Mouse (Mus musculus): ENCODE measurements around the gene Sag. TPM values are rescaled to one million over a fixed set of nuclear protein-coding genes. Genes with fewer than 3 reads are reported as not detected.
A peak's percentile ranks its signal among the peaks of the same experiment; 100 is the strongest.

Sag gene
- 2.6 and 2.7 TPM in 2 replicates for polyA plus RNA-seq (2014; fragmentation: Nextera tagmentation; extraction: Ambion mirVana)

GRCm38 (mm10) chr1:87803576-87803975, at the start of gene Sag:
Sag (plus strand) TSS chr1:87803680.
- no peak within 1 kb of the TSS for H3K27ac ChIP-seq (ENCODE audit: low read length)
- 66% methylated on average over 6 of the region's 6 CpGs for WGBS
- no peak for ATAC-seq (ENCODE audit: insufficient number of reproducible peaks, insufficient read depth, low FRiP score, low read depth)
- H3K4me2 ChIP-seq (replicated peaks; ENCODE audit: low read depth, low read length), result no peak within 1 kb of the TSS
- H3K9ac ChIP-seq (replicated peaks; ENCODE audit: low read depth, low read length), result no peak within 1 kb of the TSS
- no peak within 1 kb of the TSS for H3K4me3 ChIP-seq (ENCODE audit: low read depth, low read length)
- no peaks in the 10 kb centered on the region for H3K36me3 ChIP-seq (ENCODE audit: control insufficient read depth, insufficient read depth, low read length)
- H3K27me3 ChIP-seq (ENCODE audit: control insufficient read depth, insufficient read depth, low read length), result no peaks in the 10 kb centered on the region
- no peaks in the 10 kb centered on the region for H3K9me3 ChIP-seq (ENCODE audit: control insufficient read depth, low read depth, low read length)
- no peaks in the 10 kb centered on the region for H3K4me1 ChIP-seq (ENCODE audit: control insufficient read depth, insufficient read depth, low read length)

GRCm38 (mm10) chr1:87755641-87756470, 47.6 kb upstream of the Sag start, which contains the start of gene Atg16l1:
Atg16l1 (plus strand) TSS chr1:87755870.
- ATAC-seq (ENCODE audit: insufficient number of reproducible peaks, insufficient read depth, low FRiP score, low read depth), result peak; percentile 97
- Histone ChIP-seq H3K4me3 (ENCODE audit: low read depth, low read length) (peak within 1 kb of the TSS; percentile 99), H3K27ac (ENCODE audit: low read length) (peak within 1 kb of the TSS; percentile 91), H3K9ac (replicated peaks; ENCODE audit: low read depth, low read length) (peak within 1 kb of the TSS; percentile 96), H3K4me1 (ENCODE audit: control insufficient read depth, insufficient read depth, low read length) (no peaks in the 10 kb centered on the region; the same call in 1 of the 2 replicates), H3K36me3 (ENCODE audit: control insufficient read depth, insufficient read depth, low read length) (peaks cover 6% of the 10 kb centered on the region), H3K4me2 (replicated peaks; ENCODE audit: low read depth, low read length) (peak within 1 kb of the TSS; percentile 78), H3K9me3 (ENCODE audit: control insufficient read depth, low read depth, low read length) (no peaks in the 10 kb centered on the region), H3K27me3 (ENCODE audit: control insufficient read depth, insufficient read depth, low read length) (no peaks in the 10 kb centered on the region)
- WGBS, result under 1% methylated on average over 74 of the region's 79 CpGs

GRCm38 (mm10) chr1:87763821-87764220, 39.7 kb upstream of the Sag start:
- Histone ChIP-seq H3K27ac (ENCODE audit: low read length) (no peak overlapping the region), H3K4me2 (replicated peaks; ENCODE audit: low read depth, low read length) (no peak overlapping the region), H3K9ac (replicated peaks; ENCODE audit: low read depth, low read length) (no peak overlapping the region), H3K9me3 (ENCODE audit: control insufficient read depth, low read depth, low read length) (no peaks in the 10 kb centered on the region), H3K4me3 (ENCODE audit: low read depth, low read length) (no peak overlapping the region), H3K36me3 (ENCODE audit: control insufficient read depth, insufficient read depth, low read length) (peaks cover 77% of the 10 kb centered on the region), H3K4me1 (ENCODE audit: control insufficient read depth, insufficient read depth, low read length) (no peaks in the 10 kb centered on the region), H3K27me3 (ENCODE audit: control insufficient read depth, insufficient read depth, low read length) (no peaks in the 10 kb centered on the region)
- ATAC-seq (ENCODE audit: insufficient number of reproducible peaks, insufficient read depth, low FRiP score, low read depth), result no peak
- WGBS, result 89% methylated on average over 3 of the region's 3 CpGs

- Histone ChIP-seq H3K27ac (ENCODE audit: low read length) (no peak overlapping the region), H3K4me2 (replicated peaks; ENCODE audit: low read depth, low read length) (no peak overlapping the region), H3K9ac (replicated peaks; ENCODE audit: low read depth, low read length) (no peak overlapping the region), H3K4me3 (ENCODE audit: low read depth, low read length) (no peak overlapping the region), H3K36me3 (ENCODE audit: control insufficient read depth, insufficient read depth, low read length) (peaks cover 78% of the 10 kb centered on the region), H3K4me1 (ENCODE audit: control insufficient read depth, insufficient read depth, low read length) (no peaks in the 10 kb centered on the region), H3K9me3 (ENCODE audit: control insufficient read depth, low read depth, low read length) (no peaks in the 10 kb centered on the region), H3K27me3 (ENCODE audit: control insufficient read depth, insufficient read depth, low read length) (no peaks in the 10 kb centered on the region)
- 95% methylated on average over 2 of the region's 2 CpGs for WGBS
- no peak for ATAC-seq (ENCODE audit: insufficient number of reproducible peaks, insufficient read depth, low FRiP score, low read depth)
Observed at GRCm38 (mm10) chr1:87765741-87766140, 37.7 kb upstream of the Sag start.

GRCm38 (mm10) chr1:87766233-87766632, 37.2 kb upstream of the Sag start:
- Histone ChIP-seq H3K27ac (ENCODE audit: low read length) (no peak overlapping the region), H3K36me3 (ENCODE audit: control insufficient read depth, insufficient read depth, low read length) (peaks cover 83% of the 10 kb centered on the region), H3K27me3 (ENCODE audit: control insufficient read depth, insufficient read depth, low read length) (no peaks in the 10 kb centered on the region), H3K9me3 (ENCODE audit: control insufficient read depth, low read depth, low read length) (no peaks in the 10 kb centered on the region), H3K4me2 (replicated peaks; ENCODE audit: low read depth, low read length) (no peak overlapping the region), H3K9ac (replicated peaks; ENCODE audit: low read depth, low read length) (no peak overlapping the region), H3K4me1 (ENCODE audit: control insufficient read depth, insufficient read depth, low read length) (no peaks in the 10 kb centered on the region), H3K4me3 (ENCODE audit: low read depth, low read length) (no peak overlapping the region)
- no peak for ATAC-seq (ENCODE audit: insufficient number of reproducible peaks, insufficient read depth, low FRiP score, low read depth)
- 94% methylated on average over 3 of the region's 3 CpGs for WGBS

- 100% methylated on average over 2 of the region's 2 CpGs for WGBS
- Histone ChIP-seq H3K9ac (replicated peaks; ENCODE audit: low read depth, low read length) (no peak overlapping the region), H3K4me1 (ENCODE audit: control insufficient read depth, insufficient read depth, low read length) (no peaks in the 10 kb centered on the region), H3K27me3 (ENCODE audit: control insufficient read depth, insufficient read depth, low read length) (no peaks in the 10 kb centered on the region), H3K4me3 (ENCODE audit: low read depth, low read length) (no peak overlapping the region), H3K27ac (ENCODE audit: low read length) (no peak overlapping the region), H3K36me3 (ENCODE audit: control insufficient read depth, insufficient read depth, low read length) (peaks cover 78% of the 10 kb centered on the region), H3K4me2 (replicated peaks; ENCODE audit: low read depth, low read length) (no peak overlapping the region), H3K9me3 (ENCODE audit: control insufficient read depth, low read depth, low read length) (no peaks in the 10 kb centered on the region)
- no peak for ATAC-seq (ENCODE audit: insufficient number of reproducible peaks, insufficient read depth, low FRiP score, low read depth)
Observed at GRCm38 (mm10) chr1:87769263-87769662, 34.2 kb upstream of the Sag start.

- Histone ChIP-seq H3K4me2 (replicated peaks; ENCODE audit: low read depth, low read length) (no peak overlapping the region), H3K9me3 (ENCODE audit: control insufficient read depth, low read depth, low read length) (no peaks in the 10 kb centered on the region), H3K27me3 (ENCODE audit: control insufficient read depth, insufficient read depth, low read length) (no peaks in the 10 kb centered on the region), H3K4me1 (ENCODE audit: control insufficient read depth, insufficient read depth, low read length) (no peaks in the 10 kb centered on the region), H3K4me3 (ENCODE audit: low read depth, low read length) (no peak overlapping the region), H3K9ac (replicated peaks; ENCODE audit: low read depth, low read length) (no peak overlapping the region), H3K36me3 (ENCODE audit: control insufficient read depth, insufficient read depth, low read length) (peaks cover 76% of the 10 kb centered on the region), H3K27ac (ENCODE audit: low read length) (no peak overlapping the region)
- ATAC-seq (ENCODE audit: insufficient number of reproducible peaks, insufficient read depth, low FRiP score, low read depth), result no peak
- WGBS, result 93% methylated on average over 3 of the region's 3 CpGs
Observed at GRCm38 (mm10) chr1:87770486-87770885, 33.0 kb upstream of the Sag start.

- ATAC-seq (ENCODE audit: insufficient number of reproducible peaks, insufficient read depth, low FRiP score, low read depth), result no peak
- no peak overlapping the region for H3K4me3 ChIP-seq (ENCODE audit: low read depth, low read length)
- H3K4me1 ChIP-seq (ENCODE audit: control insufficient read depth, insufficient read depth, low read length), result no peaks in the 10 kb centered on the region
- no peaks in the 10 kb centered on the region for H3K9me3 ChIP-seq (ENCODE audit: control insufficient read depth, low read depth, low read length)
- H3K27me3 ChIP-seq (ENCODE audit: control insufficient read depth, insufficient read depth, low read length), result no peaks in the 10 kb centered on the region
- 93% methylated on average over 3 of the region's 3 CpGs for WGBS
- H3K9ac ChIP-seq (replicated peaks; ENCODE audit: low read depth, low read length), result no peak overlapping the region
- H3K36me3 ChIP-seq (ENCODE audit: control insufficient read depth, insufficient read depth, low read length), result peaks cover 76% of the 10 kb centered on the region
- no peak overlapping the region for H3K4me2 ChIP-seq (replicated peaks; ENCODE audit: low read depth, low read length)
- no peak overlapping the region for H3K27ac ChIP-seq (ENCODE audit: low read length)
Observed at GRCm38 (mm10) chr1:87771724-87772123, 31.8 kb upstream of the Sag start.
